Mouse (Mus musculus) embryo, embryonic 11.5 days (tissue): Measurements from ENCODE around the gene Dirc2.
A peak's percentile ranks its signal among the peaks of the same experiment; 100 is the strongest.

Experiments used
- DNase-seq: peaks from one replicate; pipeline ENCODE4 v3.0.0-alpha.2; 2012; ENCODE audit warnings: low read depth, low spot score

Dirc2 gene

DNA sequence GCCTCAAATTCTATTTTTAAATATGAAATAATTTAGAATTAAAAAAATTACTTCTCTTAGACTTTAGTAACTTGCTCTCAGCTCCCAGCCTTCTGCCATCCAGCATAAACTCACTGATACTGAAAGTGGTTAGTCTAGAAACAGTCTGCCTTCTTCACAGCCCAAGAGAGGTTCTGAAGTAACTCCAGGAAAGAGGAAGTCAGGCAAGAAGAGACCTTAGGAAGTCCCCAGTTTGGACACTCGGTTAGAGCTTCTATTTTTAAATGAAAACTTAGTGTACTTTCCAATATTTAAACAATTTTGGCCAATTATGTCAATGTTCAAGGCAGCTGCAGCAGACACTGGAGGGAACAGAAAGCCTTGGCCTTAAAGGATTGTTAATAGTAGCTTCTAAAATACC, 29.6 kb downstream of the Dirc2 start:
- no peak for DNase-seq

GRCm38 (mm10) chr16:35738096-35738767, 30.9 kb downstream of the Dirc2 start:
- DNase-seq = no peak

GRCm38 (mm10) chr16:35734038-35734437, 35.1 kb downstream of the Dirc2 start:
- DNase-seq = peak; percentile 49

GRCm38 (mm10) chr16:35732096-35732495, 37.1 kb downstream of the Dirc2 start:
- DNase-seq = no peak

GRCm38 (mm10) chr16:35729151-35729738, 39.9 kb downstream of the Dirc2 start:
- no peak for DNase-seq

- no peak for DNase-seq
Measured at GRCm38 (mm10) chr16:35726601-35727000, 42.6 kb downstream of the Dirc2 start.

DNA sequence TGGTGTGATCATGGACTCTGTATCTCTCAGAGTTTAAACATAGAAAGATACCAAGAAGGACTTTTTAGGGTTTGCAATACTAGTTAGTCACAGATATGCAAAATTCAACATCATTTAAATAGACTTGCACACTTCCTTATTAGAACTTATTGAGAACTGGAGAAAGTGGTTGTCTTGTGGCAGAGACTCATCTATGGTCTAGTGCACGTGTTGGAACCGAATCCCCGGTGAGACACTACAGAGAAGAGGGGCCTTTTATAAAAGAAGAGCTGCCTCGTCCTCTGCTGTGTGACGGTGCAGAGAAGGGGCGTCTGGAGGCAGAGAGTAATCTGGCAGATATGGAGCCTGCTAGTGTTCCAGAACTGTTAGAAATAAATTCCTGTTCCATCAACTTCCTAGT, 44.6 kb downstream of the Dirc2 start:
- DNase-seq = no peak

GRCm38 (mm10) chr16:35717761-35718160, 51.4 kb downstream of the Dirc2 start:
- DNase-seq = no peak

DNA sequence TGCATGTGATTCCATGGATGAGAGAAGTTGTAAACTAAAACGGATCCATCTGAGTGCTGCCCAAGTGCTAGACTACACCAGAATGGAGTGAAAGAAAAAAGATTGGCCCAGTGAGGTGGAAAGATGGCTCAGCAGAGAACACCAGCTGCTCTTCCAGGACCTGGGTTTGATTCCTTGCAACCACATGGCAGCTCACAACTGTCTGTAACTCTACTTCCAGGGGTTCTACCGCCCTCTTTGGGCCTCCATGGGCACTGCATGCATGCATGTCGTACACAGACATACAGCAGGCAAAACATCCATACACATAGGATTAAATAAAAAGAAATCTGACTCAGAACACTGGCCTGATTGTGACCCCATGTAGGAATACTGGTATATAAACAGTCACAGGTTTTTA, 52.9 kb downstream of the Dirc2 start:
- DNase-seq = no peak

DNA sequence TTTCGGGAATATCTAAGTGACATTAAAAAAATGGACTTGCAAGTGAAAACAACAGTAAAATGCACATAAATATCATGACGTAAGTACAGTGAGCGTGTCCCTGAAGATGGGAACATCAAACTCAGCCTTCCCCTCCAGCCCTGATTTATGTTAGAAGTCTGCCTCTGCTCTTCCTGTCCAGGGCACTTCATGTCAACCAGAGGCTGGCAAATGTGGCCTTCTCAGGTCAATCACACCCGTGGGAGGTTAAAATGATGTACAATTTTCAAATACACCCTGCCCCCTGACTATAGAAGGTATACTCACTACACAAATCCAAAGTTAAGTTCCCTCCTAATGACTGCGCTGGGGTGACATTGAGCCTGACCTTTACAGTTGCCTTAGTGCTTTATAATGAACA, 53.4 kb downstream of the Dirc2 start:
- DNase-seq = no peak

GRCm38 (mm10) chr16:35715350-35715749, 53.8 kb downstream of the Dirc2 start:
- DNase-seq = no peak

DNA sequence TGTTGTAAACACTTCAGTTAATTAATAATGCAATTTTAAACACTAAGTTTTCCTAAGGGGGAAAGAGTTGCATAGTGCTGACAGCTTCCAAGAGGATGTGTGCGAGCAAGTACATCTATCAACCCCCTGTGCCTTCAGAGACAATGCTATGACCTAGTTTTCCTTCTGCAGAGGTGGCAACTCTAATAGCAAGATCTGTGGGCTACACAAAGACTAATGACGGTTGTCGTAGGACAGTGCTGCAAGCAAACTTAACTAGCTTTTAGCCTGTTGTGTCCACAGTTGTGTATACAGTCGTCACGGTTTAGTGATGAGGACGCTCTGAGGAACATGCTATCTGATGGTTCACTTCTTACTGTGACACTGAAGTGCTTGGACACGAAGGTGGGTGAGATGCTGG, 54.5 kb downstream of the Dirc2 start:
- no peak for DNase-seq

GRCm38 (mm10) chr16:35713606-35714005, 55.5 kb downstream of the Dirc2 start:
- no peak for DNase-seq

DNA sequence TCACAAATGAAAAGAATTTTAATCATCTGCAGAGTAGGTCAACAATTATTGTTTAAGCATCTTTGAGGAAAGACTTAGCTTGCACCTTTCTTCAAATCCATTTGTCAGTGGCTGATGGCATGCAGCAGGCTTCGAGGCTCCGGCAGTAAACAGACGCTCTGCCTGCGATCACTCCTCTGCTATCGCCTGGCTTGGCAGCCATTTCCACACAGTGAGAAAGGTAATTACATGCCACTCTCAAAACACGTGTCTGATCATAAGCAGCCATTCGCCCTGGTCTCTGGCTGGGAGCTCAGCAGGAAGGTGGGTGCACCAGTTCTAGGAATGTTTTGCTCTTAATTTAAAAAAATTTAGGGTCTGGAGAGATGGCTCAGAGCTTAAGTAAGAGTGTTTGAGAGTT, 58.2 kb downstream of the Dirc2 start:
- no peak for DNase-seq

DNA sequence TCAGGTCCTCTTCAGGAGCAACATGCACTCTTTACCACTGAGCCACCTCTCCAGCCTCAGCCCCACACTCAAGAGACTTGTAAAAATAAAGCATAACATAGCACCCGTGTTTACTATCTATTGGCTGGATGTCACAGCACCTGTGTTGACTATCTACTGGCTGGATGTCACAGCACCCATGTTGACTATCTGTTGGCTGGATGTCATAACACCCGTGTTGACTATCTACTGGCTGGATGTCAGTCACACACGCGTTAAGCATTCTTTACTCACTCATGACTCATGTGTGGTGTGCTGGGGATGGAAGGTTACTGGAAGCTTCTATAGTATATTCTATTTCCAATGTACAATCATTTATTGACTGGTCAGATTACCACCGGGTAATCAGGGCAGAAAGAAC, 62.2 kb downstream of the Dirc2 start:
- DNase-seq = no peak

GRCm38 (mm10) chr16:35704796-35705195, 64.4 kb downstream of the Dirc2 start:
- DNase-seq = no peak

GRCm38 (mm10) chr16:35703763-35704679, 65.1 kb downstream of the Dirc2 start:
- DNase-seq = no peak

- no peak for DNase-seq
Measured at GRCm38 (mm10) chr16:35701823-35702222, 67.3 kb downstream of the Dirc2 start.

- no peak for DNase-seq
Measured at GRCm38 (mm10) chr16:35696103-35696502, 73.1 kb downstream of the Dirc2 start.

GRCm38 (mm10) chr16:35694250-35694846, 74.8 kb downstream of the Dirc2 start:
- DNase-seq = no peak

GRCm38 (mm10) chr16:35691606-35692005, 77.5 kb downstream of the Dirc2 start:
- DNase-seq = no peak

GRCm38 (mm10) chr16:35686491-35686890, 82.7 kb downstream of the Dirc2 start:
- DNase-seq = no peak
